Mouse (Mus musculus): ENCODE data around the gene Pnpla3.
A peak's percentile ranks its signal among the peaks of the same experiment; 100 is the strongest.

GRCm38 (mm10) chr15:84124086-84124485 is 43.6 kb upstream of the Pnpla3 start:
- TF ChIP-seq CTCF (IDR thresholded peaks at IDR 0.05) (0 out of 2 replicates have a peak, but pooled peaks have one; percentile 27), EP300 (IDR thresholded peaks at IDR 0.05) (no peak)
